Mouse (Mus musculus): ENCODE results near the gene Tmem237. TPM values are rescaled to one million over a fixed set of nuclear protein-coding genes. Genes with fewer than 3 reads are reported as not detected.

Gene Tmem237
- total RNA-seq (2021) = 10 to 100 TPM; 36.4 to 39.2 TPM

DNA sequence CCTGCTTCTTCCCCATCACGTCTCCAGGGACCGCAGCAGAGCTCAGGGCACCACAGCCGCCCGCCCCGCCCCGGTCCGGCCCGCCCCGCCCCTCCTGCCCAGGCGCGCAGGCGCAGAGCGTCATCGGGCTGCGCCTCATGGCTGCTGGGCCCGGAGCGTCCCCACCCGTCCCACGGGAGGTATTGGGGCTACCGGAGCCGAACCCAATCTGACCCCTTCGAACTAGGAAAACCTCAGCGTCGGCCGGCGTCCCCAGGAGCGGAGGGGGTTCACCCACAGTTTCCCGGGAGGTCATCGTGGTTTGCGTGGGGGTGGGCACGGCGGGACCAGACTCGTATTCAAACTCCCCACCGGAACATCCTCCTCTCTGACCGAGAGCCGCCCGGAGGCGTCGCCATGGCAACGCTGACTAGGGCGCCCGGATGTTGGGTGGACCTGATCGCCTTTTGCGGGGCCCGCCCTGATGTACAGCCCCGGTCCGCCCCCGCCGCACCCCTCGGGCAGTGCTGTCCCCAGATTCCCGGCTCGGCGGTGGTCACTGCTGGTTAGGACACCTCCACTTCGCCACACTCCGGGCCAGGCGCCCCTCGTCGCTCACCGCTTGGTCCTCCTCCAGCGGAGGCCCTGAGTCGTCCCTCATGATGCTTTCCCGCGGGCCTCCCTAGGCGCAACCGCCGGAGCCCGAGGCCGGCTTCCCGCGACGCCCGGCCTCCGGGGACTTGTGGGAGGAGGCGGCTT lies at the start of gene Tmem237:
TSS of gene Tmem237 (minus strand) at position 689 of the 738 bp plus-strand sequence.
- intact Hi-C loops (cut with DNase I) = no loop called here
- peak; percentile 90 to 97 for DNase-seq (ENCODE audit: extremely low spot score in 1 of 2, low spot score in 2 of 2)

DNA sequence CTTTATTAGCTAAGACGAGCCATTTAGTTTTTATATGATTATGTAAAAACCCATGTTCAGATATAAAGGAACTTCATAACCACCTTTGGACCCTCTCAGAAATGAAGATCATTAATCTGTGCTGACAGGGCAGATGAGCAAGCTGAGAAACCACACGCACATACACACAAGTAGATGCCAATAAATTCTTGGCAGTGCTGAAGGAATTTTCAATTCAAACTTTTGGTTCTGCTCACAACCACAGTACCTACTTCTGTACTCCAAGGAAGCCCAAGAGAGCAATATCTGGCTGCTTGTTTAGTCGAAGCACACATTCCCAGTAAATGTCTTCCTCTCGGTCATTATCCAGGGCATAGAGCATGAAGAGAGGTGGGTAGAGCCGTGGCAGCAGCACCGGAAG lies 49.4 kb upstream of the Tmem237 start:
- no peak for DNase-seq (ENCODE audit: extremely low spot score in 1 of 2, low spot score in 2 of 2)
- intact Hi-C loops (cut with DNase I) = no loop called here

DNA sequence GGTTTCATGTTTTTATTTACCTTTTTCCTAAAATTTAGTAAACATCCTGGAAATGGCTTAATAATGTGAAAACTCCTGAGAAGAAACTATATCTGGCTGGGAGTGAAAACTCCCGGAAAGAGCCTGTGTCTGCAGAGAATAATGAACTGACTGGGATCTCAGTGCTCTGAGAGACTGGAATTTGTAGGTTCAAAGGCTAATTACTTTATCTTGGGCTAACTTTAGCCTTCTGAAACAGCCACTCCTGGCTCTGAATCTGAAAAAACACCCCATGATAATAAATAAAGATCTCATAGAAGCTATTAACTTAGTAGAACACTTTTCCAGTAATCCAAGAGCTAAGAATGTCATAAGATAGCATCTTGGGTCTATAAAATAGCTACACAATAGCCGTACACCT lies 48.3 kb upstream of the Tmem237 start:
- DNase-seq (ENCODE audit: extremely low spot score in 1 of 2, low spot score in 2 of 2) = no peak
- intact Hi-C loops (cut with DNase I) = no loop called here

DNA sequence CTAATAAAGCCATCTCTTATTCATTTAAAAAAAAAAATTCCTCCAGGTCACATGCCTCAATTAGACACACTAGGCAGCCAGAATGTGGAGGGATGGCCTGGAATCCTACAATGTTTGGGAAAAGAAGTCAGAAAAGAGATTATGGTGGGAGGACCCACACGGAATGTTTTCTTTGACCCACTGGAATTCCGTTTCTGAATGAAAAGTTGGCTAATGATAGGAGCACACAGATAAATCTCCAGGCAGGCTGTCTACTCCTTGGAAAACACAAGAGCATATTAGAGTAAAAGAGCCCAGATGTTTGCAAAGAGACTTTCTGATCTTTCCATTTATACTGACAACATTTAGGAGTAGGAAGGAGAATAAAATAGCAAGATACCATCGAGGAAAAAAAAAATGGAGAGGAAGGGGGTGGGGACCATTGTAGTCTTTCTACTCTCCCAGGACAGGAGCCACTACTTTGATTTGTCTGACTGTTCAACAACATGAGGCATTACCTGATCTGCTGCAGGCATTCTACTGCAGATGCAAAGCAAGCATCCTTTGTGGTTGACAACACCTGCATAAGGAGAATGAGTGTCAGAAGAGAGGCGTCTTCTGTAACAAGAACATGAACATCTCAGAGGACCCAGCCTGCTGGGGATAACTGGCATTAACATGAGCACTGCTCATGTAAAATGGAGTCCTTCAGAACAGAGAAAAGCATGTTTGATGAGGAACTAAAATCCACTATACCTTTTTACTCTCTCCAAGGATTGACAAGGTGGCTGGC lies 47.6 kb upstream of the Tmem237 start:
- intact Hi-C loops (cut with DNase I) = no loop called here
- no peak for DNase-seq (ENCODE audit: extremely low spot score in 1 of 2, low spot score in 2 of 2)

DNA sequence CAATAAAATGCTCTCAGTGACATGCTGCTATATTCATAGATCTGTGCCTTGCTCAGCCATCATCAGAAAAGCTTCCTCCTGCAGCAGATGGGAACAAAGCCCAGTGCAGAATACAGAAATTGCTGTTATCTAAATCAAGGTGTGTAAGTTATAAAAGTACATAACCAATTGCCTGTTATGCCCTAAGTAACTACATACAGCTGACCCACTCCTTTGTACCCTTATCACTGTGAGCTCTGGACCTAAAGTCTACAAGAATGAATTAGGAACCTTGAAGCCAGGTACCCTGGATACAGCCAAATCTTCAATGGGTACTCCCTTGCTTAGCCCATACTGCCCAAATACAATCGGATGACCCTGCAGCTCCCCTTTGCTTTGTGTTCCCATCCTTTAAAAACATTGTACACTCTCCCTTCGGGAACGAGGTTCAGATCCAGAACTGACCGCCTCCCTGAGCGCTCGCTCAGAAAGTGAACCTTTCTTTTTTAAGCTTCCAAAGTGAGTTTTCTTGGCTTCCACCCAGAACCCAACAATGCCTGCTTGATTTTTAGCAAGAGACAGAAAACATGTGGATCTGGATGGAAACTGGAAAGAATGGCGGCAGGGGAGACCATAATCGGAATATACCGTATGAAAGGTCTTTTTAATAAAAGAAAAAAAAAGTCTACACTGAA lies 46.2 kb upstream of the Tmem237 start:
- DNase-seq (ENCODE audit: extremely low spot score in 1 of 2, low spot score in 2 of 2) = no peak
- intact Hi-C loops (cut with DNase I) = no loop called here

DNA sequence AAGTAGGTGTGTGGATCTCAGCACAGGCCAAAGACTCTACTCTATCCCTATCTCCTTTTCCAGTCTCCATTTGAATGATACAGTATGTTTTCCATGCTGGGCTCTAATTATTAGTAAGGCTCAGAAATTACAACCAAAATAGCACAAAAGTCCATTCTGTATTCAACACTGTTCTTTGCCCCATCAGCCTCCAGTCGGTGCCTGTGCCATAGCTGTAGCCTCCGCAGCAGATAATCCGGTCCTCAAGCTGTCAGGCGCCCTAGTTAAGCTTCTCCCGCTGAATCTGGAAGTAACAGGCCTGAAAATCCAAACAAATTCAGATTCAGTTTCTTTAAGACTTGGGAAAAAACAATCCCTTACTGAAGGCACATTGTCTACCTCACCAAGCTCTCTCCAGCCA lies 43.7 kb upstream of the Tmem237 start:
- no peak for DNase-seq (ENCODE audit: extremely low spot score in 1 of 2, low spot score in 2 of 2)
- intact Hi-C loops (cut with DNase I) = no loop called here

DNA sequence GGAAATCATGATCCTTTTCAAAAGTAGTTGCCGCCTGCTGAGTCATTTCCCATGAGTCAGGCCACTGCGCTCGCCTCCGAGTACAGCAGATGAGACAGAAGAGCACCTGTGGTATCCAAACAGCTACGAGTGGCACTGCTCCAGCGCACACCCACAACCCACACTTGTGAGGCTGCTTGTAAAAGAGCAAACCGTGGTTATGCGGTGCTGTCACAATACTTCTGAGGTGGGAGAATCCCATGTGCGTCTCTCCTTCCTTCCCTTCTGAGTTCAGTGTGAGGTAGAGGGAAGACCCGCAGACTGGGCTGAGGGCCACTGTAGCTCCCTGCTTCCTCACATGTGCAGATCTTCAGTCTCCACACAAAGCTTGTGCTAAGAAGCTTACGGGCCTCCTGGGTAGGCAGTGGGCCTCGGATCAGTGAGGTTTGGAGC lies 42.8 kb upstream of the Tmem237 start, which contains the start of gene Mpp4:
TSS of gene Mpp4 (minus strand) at position 360 of the 432 bp plus-strand sequence.
- intact Hi-C loops (cut with DNase I) = no loop called here
- peak; percentile 23 to 63 for DNase-seq (ENCODE audit: extremely low spot score in 1 of 2, low spot score in 2 of 2)

DNA sequence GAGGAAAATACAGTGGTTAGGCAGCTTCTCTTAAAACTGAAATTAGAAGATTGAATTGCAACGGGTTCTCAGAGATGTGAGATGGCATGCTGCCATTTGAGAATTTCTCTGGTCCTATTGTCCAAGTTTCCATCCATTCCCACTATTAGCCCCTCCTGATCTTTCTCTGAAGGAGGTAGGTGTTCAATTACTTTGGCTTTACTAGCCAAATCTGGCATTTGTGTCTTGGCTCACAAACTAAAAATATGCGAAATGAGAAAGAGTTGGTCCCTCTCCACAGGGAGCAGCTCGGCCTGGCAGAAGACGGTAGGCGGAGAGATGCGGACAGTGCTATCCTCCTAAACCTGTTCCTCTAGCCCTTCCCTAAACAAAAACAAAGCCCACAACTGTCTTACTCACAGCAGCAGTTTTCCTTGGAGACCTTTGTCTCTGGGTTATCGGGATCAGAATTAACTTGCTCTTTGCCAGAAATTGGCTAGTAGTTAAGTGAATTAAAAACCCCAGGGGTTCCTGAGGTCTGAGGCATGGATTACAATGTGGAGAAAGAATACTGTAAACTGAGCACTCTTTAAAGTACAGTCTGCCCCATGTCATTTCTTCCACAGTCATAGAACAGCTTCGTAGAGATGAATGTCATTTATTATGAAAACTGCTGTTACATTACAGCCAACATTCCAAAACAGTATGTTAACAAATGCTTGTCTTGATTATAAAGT lies 42.3 kb upstream of the Tmem237 start:
- intact Hi-C loops (cut with DNase I) = no loop called here
- DNase-seq (ENCODE audit: extremely low spot score in 1 of 2, low spot score in 2 of 2) = no peak

DNA sequence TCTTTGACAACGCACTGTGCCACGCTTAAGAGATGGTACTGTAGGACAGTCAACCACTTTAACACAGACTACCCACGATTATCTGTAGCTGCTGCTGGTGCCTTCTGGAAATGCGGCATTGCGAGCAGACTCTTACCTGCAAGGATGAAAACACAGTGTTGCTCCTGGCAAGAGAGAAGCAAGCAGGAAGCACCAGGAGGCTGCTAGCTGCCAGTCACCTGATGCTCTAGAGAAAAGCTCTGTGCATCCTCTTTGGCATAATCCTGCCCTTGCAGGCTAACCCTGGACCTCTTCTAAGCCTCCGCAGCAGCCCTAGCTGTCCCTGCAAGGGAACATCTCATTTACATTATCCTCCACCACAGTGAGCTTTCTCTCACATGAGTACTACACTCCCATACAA lies 41.2 kb upstream of the Tmem237 start:
- DNase-seq (ENCODE audit: extremely low spot score in 1 of 2, low spot score in 2 of 2) = no peak
- intact Hi-C loops (cut with DNase I) = no loop called here

DNA sequence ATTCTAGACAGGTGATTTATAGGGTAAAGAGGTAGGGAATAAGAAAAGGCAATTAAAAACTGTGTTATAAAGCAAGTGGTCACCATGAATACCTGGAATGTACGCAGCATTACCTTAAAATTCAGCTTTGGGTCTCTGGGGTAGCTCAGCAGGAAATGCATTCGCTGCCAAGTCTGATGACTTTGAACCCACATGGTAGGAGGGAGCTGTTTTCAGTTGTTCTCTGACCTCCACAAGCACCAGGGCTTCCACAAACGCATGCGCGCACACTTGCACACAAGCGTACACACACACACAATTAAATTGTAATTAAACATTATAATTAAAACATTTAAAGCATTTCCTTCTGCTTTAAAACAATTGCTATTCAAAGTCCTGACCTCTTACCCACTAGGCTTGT lies 40.7 kb upstream of the Tmem237 start:
- intact Hi-C loops (cut with DNase I) = no loop called here
- no peak for DNase-seq (ENCODE audit: extremely low spot score in 1 of 2, low spot score in 2 of 2)

DNA sequence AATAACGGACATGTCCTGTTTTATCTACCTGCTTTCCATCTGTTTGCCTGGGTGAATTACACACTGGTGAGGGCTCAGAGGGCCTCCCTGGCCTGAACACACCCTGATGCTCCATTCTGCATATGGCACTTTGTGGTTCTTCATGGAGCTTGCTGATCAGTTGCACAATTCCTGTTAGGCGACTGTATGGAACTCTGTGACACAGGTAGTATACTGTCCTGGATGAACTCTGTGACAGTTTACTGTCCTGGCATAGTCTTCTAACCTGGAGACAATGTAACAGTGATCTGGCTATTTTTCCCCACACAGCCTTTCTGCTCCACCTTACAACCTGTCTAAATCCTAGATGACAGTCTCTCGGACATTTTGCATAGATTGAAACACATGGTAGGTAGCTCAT lies 38.9 kb upstream of the Tmem237 start:
- no peak for DNase-seq (ENCODE audit: extremely low spot score in 1 of 2, low spot score in 2 of 2)
- intact Hi-C loops (cut with DNase I) = no loop called here

DNA sequence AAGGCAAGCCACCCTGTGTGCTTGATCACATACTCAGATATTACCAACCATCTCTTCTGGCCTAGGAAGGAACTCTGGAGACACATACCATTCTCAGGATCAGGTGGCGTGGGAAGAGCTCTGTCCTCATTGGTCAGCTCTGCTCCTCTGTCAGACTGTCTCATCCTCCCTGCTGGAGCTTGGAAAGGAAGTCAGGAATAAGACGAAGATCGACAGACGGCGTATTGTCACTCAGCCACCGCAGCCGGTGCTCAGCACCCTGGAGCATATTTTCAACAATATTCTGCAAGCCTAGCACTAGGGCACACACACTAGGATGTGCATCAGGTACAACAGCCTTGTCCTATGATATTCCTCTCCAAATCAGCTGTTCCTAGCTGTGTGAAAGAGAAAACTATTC lies 38.3 kb upstream of the Tmem237 start:
- intact Hi-C loops (cut with DNase I) = no loop called here
- no peak for DNase-seq (ENCODE audit: extremely low spot score in 1 of 2, low spot score in 2 of 2)

DNA sequence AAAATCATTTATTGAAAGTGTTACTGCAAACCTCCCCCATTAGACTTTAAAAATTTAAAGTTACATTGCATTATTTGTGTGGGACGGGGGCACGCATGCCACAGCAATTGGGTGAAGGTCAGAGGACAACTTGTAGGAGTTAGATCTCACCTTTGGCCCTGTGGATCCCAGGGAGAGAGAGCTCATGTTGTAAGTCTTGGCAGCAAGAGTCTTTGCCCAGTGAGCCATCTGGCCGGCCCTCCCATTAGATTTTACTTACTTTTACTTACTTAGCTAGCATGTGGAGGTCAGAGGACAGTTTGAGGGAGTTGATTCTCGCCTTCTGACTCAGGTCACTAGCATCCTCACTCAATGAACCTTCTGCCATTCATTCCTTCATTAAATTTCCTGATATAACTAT lies 37.6 kb upstream of the Tmem237 start:
- no peak for DNase-seq (ENCODE audit: extremely low spot score in 1 of 2, low spot score in 2 of 2)

DNA sequence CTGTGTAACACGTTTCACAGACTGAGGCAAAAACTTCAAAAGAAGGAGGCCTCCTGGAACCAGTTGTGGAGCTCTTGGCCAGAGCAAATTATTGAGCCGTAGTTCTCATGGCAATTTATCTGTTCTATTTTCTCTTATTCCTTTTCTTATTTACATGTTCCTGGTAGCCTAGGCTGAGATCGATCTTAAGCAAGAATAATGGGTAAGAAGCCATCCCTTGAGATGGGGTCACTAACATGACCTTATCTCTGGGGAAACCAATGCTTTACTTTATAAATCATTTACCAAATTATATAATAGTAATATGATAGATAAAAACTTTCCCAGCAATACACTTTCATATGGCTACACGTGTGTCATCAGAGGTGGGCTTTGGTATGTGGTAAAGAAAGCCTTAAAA lies 32.1 kb upstream of the Tmem237 start:
- intact Hi-C loops (cut with DNase I) = no loop called here
- DNase-seq (ENCODE audit: extremely low spot score in 1 of 2, low spot score in 2 of 2) = no peak

More for the DNA sequence above, 37.6 kb upstream of the Tmem237 start:
- intact Hi-C loops (cut with DNase I) = no loop called here

DNA sequence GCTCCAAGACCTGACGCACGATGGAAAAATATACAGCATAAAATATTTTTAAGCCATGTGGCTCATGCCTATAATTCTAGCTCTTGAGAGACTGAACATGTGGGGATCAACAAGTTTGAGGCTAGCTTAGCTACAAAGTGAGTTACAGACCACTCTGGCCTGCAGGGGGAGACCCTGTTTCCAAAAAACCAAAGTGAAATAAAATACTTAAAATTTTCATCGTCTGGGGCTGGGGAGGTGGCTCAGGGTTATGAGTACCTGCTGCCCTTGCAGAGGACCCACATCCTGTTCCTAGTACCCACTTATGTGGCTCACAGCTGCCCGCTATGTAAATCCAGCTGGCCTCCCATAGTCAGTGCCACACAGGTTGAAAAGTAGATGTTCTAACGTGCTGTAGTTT lies 30.3 kb upstream of the Tmem237 start:
- intact Hi-C loops (cut with DNase I) = no loop called here

DNA sequence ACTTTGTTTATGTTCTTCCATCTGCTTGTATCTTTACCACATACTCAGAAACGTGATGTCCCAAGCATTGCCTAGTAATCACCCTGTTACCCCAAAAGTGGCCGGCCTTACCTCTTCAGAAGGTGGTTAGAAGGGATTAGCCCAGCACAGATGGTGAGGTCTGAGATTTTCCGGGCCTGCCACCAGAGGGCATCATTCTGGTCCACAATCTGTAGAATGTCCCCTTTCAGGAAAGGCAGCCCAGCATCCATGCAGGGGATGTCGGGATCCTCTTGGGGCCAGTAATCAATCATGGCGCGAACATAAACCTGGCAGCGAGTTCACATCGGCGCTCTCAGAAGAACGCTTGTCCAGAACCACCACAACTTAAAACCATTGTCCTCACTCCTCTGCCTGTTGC lies 24.3 kb upstream of the Tmem237 start:
- DNase-seq (ENCODE audit: extremely low spot score in 1 of 2, low spot score in 2 of 2) = peak in 1 of 2 experiments; percentile 29
- intact Hi-C loops (cut with DNase I) = loop anchor here (10.0 kb wide), 1 partner anchor 370 kb away; no protein-coding TSS in a partner anchor

More for the DNA sequence above, 30.3 kb upstream of the Tmem237 start:
- DNase-seq (ENCODE audit: extremely low spot score in 1 of 2, low spot score in 2 of 2) = no peak

DNA sequence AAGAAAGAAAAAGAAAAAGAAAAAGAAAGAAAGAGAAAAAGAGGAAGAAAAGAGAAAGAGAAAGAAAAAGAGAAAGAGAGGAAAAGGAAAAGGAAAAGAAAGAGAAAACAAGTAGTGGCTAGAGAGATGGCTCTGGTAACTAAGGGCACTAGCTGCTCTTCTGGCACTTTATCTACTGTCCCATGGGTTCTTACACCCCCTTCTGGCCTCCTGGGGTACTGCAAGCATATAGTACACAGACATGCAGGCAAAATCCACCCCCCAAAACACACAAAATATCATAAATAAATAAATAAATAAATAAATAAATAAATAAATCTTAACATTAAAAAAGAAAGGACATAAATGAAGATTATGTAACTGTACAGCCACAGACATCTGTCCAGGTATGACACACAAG lies 22.6 kb upstream of the Tmem237 start:
- DNase-seq (ENCODE audit: extremely low spot score in 1 of 2, low spot score in 2 of 2) = peak in 1 of 2 experiments; percentile 46
- intact Hi-C loops (cut with DNase I) = loop anchor here (10.0 kb wide), 1 partner anchor 368 kb away; no protein-coding TSS in a partner anchor

DNA sequence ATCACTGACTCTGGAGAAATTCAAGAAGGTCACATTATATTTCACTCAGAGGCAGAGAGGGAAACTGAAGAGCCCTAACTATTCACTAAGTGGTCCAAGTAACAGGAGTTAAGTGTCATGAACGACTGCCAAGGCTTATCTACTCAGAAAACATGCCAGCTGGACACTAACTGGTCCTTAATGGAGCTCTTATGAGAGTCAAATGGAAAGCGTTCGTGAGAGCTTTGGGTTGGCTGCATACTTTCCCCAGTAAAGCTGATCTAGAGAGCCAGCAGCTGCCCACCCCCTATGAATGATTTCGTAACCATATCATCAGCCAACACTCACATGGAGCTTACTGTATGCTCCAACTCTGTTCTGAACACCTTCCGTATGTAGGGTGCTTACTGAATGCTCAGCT lies 14.2 kb upstream of the Tmem237 start:
- intact Hi-C loops (cut with DNase I) = loop anchor here (10.0 kb wide), 1 partner anchor 120 kb away; no protein-coding TSS in a partner anchor
- DNase-seq (ENCODE audit: extremely low spot score in 1 of 2, low spot score in 2 of 2) = no peak

DNA sequence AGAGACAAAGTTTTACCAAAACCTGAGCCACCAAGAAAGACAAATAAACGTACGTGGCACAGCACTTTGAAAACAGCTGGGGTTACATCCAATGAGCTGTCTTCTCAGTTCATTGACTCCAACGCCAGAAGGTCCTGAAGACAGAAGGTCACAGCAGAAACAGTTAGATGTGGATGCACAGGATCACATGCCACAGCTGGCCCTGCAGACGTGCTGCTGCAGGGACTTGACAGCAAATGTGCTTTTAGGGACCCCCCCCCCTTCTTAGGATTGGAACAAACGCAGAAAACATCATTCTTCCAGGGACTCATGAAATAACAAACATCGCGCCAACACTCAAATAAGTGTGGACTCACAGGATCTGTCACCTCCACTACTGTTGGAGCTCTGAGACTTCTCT lies 8.7 kb upstream of the Tmem237 start:
- no peak for DNase-seq (ENCODE audit: extremely low spot score in 1 of 2, low spot score in 2 of 2)
- intact Hi-C loops (cut with DNase I) = no loop called here

Measured in left cerebral cortex, postnatal 10 days (tissue).